Mouse (Mus musculus): Measurements from ENCODE around the gene Echdc3. TPM values are rescaled to one million over a fixed set of nuclear protein-coding genes. Genes with fewer than 3 reads are reported as not detected.

The Echdc3 gene
- total RNA-seq, 2 experiments from 2014 or later: 7.1 to 9.2 TPM

DNA sequence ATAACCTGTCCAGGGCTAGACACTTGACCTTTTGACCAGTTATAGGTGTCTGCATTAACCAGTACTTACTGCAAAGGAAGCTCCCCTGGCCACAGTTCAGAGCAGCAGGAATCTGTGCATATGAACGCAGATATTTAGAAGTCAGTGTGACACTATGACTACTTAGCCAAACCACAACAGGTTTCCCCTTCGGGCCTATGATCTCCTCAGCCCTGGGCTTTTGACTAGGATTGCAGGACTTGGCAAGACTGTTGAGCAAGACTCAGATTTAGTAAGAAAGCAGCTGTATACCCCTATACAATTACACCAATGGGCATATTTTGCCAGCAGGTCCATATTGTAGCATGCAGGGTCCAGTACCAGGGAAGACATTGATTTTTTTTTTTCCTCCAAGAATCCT lies 44.3 kb downstream of the Echdc3 start:
- no peak for DNase-seq

DNA sequence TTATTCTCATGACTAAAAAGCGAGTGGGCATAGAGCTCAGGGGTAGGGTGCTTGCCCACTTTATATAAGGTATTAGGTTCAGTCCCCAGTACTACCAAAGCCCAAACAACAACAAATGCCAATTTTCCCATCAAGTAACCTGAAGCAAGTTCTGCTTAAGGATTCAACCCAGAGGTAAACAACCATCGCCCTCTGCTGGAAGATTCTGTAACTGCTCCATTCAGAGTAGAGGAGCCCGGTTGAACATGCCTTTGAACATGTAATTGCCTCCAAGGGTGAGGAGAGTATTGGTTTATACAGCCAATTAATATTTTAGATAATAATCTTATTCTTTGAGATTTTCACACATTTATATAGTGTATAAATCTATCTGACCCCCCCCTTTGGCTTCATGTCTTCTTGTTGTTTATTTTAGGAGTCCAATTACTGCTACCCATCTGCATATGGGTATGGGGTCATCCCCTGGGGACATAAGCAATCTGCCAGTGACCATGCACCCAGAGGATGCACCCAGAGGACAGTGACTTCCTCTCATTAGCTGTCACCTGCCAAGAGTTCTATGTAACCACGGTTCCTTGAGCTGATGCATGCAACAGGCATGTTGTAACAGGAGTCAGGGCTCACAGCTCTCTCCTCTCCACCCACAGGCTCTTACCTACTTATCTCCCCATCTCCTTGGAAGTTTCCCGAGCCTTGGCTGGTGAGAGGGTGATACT lies 44.8 kb downstream of the Echdc3 start:
- peak; percentile 73 for DNase-seq

DNA sequence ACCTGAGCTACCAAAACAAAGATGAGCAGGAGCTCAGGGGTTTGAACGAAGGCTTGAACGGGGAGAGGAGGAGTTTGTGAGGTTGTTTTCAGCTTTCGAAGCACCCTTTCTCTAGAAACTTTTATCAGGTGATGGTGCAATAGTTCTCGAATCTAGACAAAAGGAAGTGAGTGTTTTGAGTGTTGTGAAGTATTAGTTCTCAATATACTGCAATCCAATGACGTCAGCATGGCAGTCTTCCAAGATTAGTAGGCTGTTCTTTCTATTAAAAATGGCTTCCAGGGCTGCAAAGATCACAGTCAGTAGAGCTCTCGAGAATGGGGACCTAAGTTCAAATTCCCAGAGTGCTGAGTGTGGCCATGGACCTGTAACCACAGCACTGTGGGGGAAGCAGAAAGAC lies 47.1 kb downstream of the Echdc3 start:
- DNase-seq: no peak

DNA sequence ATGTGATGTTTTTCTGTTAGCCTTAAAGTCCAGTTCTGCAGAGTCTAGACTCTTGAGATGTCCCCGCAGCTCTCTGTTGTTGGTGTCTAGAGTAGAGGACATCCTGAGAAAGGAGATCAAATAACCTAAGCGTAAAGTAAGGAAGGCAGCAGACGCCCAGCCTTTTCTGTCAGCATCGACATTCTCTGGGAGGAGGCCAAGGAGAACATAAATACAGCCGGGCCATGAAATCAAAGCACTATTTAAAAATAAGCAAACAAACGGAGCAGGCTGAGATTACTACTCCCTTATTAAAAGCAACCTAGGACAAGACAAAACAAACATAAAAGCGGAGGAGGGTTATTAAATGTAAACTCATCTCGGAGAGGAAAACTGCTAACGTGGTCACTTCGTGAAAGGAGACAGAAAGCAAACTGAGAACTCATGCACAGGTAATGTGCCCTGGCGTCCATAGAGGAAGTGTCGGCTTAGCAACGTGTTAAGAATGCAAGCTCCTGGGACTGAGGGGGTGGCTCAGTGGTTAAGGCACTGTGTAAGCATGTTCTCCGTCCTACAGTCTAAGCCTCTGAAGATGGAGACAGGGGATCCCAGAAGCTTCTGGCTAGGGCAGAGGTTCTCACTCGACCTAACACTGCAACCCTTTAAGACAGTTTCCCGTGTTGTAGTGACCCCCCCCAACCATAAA lies 48.1 kb downstream of the Echdc3 start:
- DNase-seq: no peak

DNA sequence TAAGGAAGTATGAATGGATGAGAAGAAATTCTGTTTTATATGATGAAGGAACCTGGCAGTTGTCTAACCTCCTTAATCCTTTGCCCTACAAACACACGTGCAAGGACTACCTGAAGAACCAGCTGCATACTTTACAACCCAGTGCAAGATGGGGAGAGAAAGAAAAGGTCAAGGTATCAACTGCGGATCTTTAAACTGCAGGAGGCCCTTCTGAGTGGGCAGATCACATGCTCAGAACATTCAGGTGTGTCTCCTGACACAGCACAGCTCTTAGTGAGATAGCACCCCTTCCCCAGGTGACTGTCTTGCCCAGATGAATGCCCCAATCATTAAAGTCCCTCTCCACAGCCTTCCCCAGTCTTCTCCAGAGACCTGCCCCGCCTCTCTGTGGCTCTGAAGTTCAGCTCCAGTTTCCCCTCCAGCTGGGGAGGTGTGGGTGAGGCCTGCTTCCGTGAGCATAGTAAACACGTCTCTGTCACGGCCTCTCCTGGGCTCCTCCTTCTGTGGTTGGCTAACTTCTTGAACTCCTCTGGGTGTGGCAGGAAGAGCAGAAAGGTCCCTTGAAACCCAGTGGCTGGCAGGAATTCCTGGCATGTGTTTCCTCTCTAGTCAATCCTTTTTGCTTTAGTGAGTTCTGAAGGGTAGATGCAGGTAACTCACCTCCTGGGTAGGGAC lies 50.3 kb downstream of the Echdc3 start:
- no peak for DNase-seq

DNA sequence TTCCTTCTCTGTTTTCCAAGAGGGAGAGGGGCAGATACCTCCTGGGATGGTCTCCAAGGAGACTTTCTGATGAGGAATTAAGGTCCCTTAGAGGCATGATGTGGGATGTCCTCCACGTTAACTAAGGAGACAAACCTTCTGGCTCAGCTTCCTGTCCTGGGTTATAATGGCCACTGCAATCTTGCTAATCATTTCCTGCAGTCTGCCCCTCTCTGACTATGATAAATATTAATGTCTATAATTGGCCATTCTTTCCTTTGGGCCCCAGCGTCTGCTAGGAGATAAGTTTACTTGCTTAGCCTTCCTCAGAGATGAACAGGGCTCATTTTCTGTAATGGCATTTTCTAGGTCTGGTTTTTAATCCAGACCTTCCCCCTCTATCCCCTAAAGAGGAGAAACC lies 53.1 kb downstream of the Echdc3 start:
- no peak for DNase-seq

DNA sequence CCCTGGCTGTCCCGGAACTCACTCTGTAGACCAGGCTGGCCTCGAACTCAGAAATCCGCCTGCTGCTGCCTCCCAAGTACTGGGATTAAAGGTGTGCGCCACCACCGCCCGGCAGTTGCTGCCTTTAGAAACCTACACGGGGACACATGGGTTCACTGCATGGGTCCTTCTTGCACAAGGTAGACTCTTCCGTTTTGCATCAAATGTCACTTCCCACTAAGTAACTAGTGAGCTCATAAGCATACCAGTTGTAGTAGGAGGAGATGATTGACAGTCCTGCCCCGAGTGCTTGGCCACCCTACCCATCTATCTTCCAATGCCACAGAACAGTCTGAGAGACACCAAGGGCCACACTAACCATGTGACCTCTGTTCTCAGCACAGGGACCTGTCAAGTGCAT lies 53.6 kb downstream of the Echdc3 start:
- DNase-seq: no peak

DNA sequence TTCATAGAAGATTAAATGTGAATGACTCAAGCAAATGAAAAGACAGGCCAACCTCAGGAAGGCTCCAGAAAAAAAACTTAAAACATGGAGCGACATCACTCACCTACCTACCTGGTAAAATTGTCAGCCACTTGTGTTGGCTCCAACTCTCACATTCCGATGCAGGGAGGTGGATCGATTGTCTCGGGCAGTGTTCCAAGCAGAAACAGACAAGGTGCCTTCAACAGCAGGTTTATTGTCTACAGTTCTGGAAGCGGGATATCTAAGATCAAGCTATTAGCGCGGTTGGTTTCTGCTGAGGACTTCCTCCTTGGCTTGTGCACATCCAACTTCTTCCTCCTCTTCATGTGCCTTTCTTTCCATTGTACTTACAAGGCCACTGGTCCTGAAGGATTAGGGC lies 55.2 kb downstream of the Echdc3 start:
- DNase-seq: no peak

DNA sequence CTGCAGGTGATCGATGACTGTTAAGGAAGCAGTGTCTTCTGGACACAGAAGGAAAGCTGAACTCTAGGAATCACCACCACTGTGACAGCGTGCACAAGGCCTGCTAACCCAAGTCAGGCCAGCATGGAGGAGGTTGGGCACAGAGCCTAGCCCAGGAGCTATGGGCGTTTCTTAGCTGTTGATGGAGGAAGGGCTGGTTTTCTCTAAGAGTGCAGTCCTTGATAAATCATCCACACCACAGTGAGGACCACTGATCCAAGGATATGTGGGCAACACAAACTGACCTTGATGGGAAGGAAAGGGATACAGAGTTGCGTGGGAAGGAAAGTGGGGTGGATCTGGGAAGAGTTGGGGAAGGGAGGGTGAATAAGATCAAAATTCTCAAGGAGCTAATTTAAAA lies 55.6 kb downstream of the Echdc3 start:
- no peak for DNase-seq

DNA sequence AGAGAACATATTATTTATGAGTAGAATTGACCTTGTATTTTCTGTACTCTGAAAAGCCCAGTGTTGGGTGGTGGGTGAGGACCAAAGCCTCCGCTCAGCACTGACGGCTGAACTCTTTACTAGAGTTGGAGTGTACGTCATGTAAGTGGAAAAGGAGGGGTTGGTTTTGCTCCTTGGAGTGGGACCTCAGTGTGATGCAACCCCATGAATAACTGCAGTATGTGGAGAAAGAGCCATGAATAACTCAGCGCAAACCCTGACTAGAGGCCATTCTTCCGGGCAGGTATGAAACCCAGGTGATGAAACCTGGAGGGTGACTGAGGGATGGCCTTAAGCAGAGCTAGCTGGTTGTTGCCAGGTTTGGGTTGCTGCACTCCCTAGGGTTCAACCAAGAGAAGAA lies 63.0 kb downstream of the Echdc3 start:
- no peak for DNase-seq

DNA sequence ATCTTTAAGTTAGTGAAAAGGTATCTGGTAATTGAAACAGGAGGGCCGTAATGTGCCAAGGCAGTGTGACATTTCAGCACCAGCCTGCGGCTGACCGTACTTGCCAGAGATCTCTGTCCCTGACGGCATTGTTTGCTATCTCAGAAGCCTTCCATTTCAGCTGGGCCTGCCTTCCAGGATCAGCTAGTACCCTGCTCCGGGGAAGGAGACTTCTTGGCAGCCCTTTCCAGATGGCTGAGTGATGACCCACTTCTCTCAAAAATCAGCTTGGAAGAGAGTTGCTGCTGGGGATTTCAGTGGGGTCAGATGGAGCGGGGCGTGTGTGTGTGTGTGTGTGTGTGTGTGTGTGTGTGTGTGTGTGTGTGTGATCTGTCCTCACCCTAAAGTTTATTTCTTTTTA lies 65.9 kb downstream of the Echdc3 start:
- DNase-seq: no peak

DNA sequence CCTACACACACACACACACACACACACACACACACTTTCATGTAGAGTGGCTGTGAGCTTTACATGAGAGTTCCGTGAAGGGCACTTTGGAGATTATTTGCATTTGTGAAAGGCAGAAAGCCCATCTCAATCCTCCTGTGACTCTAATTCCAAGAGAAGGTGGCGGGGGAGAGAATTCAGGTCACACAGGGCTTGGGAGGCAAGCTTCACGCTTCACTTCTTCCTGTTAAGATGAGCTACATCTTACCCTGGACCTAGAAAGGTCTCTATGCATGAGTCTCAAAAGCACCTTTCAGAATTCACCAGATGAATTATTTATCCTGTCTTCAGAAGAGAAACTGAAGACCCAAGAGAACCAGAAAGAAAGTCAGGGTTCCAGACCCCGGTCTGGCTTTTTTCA lies 66.6 kb downstream of the Echdc3 start:
- no peak for DNase-seq

DNA sequence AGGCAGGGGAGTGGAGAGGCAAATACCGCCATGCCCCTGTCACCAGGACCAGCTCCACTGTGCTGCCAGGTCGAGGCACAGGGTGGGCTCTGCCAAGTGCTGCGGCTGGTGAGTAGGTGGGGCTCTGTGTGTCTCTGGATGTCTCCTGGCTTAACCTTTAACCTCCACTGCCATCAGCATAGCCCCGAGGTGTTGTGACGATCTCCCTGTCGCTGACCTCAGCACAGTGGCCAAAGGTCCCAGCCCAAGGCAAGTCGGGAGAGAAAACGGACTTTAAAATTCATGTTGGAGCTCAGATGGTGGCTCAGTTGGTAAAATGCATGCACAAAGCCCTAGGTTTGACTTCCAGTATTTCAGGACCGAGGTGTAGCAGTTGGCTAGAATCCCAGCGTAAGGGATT lies 67.2 kb downstream of the Echdc3 start:
- DNase-seq: no peak

DNA sequence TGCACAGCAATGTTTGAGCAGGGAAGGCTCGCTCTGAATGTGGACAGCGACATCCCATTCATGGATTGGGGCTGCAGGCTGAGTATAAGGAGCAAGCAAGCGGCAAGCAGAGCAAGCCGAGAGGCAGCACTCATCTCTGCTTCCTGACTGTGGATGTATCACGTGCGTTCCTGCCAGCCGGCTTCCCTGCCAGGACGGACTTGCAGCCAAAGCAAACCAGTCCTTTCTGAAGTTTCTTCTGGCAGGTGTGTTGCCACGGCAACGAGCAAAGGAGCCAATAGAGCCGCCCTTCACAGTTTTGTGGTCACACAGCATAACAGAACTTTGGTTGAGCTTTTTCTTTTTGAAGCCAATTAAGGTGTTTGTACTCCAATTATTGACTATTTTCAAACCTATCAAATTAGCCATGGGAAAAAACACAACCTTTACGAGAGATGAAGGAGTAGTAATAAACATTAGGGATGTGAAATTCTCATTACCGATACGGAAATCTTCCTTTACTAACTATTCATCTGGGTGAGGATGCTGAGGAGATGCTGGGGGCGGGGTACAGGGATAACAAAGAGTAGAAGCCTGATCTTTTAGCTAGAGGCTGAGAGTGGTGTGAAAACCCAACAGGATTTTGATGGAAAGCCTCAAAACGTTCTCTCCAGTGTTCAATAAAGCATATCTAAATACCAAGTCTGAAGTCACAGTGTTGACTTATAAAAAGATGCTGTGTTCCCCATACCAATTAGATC lies 69.7 kb downstream of the Echdc3 start:
- no peak for DNase-seq

DNA sequence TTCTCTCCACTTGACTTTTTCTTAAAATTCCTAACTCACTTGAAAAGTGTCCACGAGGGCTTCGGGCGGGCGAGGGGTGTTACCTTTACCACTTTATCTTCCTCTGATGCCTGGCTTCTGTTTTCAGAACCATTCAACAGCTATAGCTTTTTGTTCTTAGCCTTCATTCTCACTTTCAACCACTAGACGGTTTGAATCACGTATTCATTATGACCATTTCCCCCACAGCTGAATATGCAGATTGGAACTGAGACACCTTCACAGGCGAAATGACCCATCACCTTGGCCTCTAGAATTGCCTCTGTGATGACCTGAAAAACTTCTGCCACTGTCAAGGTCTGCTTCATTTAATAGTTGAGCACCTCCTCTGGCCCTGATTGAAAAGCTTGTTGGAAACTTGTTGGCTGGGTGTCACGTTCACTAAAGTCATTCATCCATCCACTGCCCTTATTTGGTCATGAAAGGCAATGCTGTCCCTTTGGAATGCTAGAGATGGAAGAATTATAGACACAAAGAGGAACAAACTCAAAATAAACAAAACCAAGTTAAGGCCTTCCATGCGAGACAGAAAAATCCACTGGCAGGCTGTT lies 72.2 kb downstream of the Echdc3 start:
- no peak for DNase-seq

Other genes starting within 250 kb of the Echdc3 start
- gene Proser2, start 82.8 kb downstream of the Echdc3 start, total RNA-seq (2021): 1 to 10 TPM; 4.0 to 4.4 TPM
- gene Usp6nl, start 109.6 kb upstream of the Echdc3 start, total RNA-seq (2021): 10 to 100 TPM in 1 of 2 experiments, 1 to 10 TPM in 1; 8.9 to 11.4 TPM

All from gastrocnemius, postnatal 10 days (tissue).